Mouse (Mus musculus) lung, adult 2 months (tissue): Measurements from ENCODE around the gene Epha4.

Experiments
- CTCF ChIP-seq: fragments of 200-500 bp; IDR thresholded peaks from 2 replicates; pipeline ENCODE4 v1.5.1; 2011; ENCODE audit warnings: mild to moderate bottlenecking, low read length, control low read depth; ENCODE audit not compliant: insufficient read depth
- POLR2A ChIP-seq: fragments of 200-500 bp; IDR thresholded peaks from 2 replicates; pipeline ENCODE4 v1.6.1; 2011; ENCODE audit warnings: low read depth, mild to moderate bottlenecking, control low read depth, low read length, borderline replicate concordance; ENCODE audit errors: extremely low read depth

- no peak for TF ChIP-seq POLR2A
- TF ChIP-seq CTCF, result no peak
Measured at GRCm38 (mm10) chr1:77369255-77369837, 145.5 kb downstream of the Epha4 start.
